Mouse (Mus musculus): ENCODE results near the gene Rae1.

The Rae1 gene

DNA sequence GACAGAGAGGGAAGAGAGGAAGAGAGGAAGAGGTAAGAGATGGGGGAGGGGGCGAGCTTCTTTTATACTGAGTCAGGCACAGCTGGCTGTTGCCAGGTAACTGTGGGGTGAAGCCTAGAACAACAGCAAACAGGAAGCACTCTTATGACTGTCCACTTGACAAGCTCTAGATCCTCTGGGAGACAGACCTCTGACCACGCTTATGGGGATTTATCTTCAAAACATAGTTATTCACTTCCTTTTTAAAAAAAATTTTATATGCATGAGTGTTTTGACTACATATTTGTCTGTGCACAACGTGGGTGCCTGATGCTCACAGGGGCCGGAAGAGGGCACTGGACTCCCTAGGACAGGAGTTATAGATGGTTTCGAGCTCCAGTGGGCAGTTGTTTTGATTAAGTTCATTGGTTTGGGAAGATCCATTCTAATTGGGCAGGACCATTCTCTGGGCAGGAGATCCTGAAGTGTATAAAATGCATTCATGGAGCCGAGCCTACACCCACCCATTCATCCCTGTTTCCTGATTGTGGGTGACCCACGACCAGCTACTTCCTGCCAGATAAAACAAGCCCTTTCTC, 23.2 kb upstream of the Rae1 start:
- DNase-seq (ENCODE audit: low read depth, low spot score) = peak; percentile 75
- no peaks in the 10 kb centered on the region for H3K27me3 ChIP-seq (ENCODE audit: control insufficient read depth, insufficient read depth, low read length, poor library complexity, severe bottlenecking)
- no peaks in the 10 kb centered on the region for H3K36me3 ChIP-seq (ENCODE audit: control insufficient read depth, insufficient read depth, low read length, poor library complexity, severe bottlenecking)

DNA sequence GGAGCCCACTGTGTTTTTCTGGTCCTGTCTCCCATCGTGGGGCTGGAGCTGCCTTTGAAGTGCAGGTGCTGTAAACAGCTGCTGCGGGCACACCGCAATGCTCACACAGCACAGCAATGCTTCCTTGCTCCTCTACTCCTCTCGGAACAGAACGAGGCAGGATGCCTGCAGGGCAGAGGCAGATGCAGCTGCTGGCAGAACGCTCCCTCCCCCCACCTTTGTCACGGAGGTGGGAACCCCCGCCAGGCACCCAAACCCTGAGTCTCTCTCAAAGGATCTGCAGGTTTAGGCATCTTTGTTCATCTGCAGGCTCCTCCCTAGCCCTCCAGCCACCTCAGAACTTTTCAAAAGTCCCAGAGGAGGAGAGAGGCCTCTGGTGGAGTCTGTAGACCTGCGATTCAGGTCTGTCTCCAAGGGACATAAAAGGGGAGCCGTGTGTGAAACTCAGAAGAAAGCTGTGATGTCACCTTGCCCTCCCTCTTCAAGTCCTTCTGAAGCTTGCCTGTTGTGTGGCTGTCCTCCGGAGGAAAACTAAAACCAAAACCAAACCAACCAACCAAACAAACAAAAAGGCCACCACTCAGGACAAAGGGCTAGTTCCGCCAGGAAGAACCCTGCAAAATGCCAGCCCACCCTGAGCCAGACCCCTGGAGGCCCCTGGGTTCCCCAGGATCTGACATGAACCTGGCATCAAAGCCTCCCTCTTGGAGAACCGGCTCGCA, 22.3 kb upstream of the Rae1 start, which contains the start of gene Spo11:
Spo11 (plus strand) TSS at position 292 of the 722 bp plus-strand sequence.
- Histone ChIP-seq H3K27me3 (ENCODE audit: control insufficient read depth, insufficient read depth, low read length, poor library complexity, severe bottlenecking) (no peaks in the 10 kb centered on the region), H3K36me3 (ENCODE audit: control insufficient read depth, insufficient read depth, low read length, poor library complexity, severe bottlenecking) (no peaks in the 10 kb centered on the region)
- DNase-seq (ENCODE audit: low read depth, low spot score) = peak; percentile 51

DNA sequence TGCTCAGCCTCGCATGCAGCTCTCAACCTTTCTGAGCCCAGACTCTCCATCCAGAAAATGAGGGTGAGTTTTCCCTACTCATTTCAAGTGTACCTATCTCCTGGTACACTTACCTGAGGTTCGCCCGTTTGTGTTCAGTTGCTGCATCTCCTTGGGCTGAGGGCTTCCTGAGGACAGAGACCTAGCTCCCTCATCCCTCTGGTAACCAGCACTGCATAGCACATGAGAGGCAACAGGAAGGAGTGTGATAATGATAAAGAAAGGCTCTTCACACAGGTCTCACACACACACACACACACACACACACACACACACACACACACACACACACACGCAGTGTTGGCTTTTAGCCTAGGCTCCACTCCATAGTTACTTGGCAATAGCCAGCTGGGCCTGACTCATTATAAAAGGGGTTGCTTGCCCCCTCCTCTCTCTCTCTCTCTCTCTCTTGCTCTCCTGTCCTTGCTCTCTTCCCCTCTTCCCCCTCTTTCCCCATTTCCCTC, 21.7 kb upstream of the Rae1 start:
- H3K36me3 ChIP-seq (ENCODE audit: control insufficient read depth, insufficient read depth, low read length, poor library complexity, severe bottlenecking) = no peaks in the 10 kb centered on the region
- H3K27me3 ChIP-seq (ENCODE audit: control insufficient read depth, insufficient read depth, low read length, poor library complexity, severe bottlenecking) = no peaks in the 10 kb centered on the region
- DNase-seq (ENCODE audit: low read depth, low spot score) = no peak

DNA sequence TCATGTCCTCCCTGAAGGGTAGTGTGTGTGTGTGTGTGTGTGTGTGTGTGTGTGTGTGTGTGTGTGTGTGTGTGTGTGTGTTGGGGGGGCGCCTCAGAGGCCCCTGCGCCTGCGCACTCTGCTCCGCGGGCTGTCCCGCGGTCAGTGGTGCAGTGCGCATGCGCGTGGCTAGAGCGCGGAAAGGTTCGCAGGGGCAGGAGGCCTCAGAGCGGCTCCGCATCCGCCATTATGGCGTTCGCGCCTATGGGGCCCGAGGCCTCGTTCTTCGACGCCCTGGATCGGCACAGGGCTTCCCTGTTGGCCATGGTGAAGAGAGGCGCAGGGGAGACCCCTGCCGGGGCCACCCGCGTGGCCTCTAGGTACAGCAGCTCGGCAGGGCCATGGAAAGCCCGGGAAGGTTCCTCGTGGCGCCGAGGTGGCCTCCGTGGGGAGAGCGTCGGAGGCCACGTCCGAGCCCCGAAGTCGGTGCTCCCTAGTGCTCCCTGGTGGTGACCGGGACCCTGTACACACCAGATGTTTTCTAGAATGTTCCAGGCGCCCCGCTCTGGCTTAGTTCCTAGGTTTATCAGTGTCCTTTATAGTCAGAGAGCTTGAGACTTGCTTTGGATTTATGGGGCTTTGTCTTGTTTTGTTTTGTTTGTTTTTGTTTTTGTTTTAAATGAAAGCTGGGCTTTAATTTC, 20.1 kb upstream of the Rae1 start:
- DNase-seq (ENCODE audit: low read depth, low spot score) = no peak
- H3K36me3 ChIP-seq (ENCODE audit: control insufficient read depth, insufficient read depth, low read length, poor library complexity, severe bottlenecking) = no peaks in the 10 kb centered on the region
- H3K27me3 ChIP-seq (ENCODE audit: control insufficient read depth, insufficient read depth, low read length, poor library complexity, severe bottlenecking) = no peaks in the 10 kb centered on the region

DNA sequence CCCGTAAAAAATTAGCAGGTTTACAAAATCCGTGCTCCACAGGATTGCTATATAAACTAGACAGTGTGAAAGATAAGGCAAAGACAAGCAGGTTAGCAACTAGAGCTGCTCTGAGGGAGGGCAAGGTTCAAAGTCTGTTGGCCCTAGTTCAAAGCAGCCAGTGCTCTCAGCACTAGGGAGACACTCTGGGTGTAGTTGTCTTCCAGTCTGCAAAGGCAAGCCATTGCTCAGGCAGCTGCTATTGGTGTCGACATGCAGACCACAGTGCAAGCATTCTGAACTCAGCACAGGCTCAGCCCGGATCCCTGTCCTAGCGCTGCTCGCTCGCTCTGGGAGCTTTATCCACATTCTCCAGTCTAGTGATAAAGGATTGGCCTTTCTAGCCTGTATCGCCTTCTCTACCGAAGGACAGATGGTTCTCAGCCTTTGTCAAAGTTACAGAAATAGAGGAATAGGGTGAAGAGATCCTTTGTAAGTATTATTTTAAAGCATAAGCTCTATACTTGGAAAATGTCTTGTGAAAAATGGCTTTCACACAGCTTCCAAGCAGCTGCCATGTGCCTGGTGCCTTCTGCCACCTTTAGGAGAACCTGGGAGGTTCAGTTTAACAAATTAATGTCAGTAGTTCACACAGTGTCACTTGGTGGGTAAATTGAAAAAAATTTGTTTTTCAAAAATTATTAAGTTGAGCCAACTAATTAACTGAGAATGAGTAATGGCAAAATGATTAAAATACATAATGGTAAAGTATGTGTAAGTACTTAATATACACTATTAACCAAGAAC, 16.9 kb upstream of the Rae1 start:
- Histone ChIP-seq H3K27me3 (ENCODE audit: control insufficient read depth, insufficient read depth, low read length, poor library complexity, severe bottlenecking) (no peaks in the 10 kb centered on the region), H3K36me3 (ENCODE audit: control insufficient read depth, insufficient read depth, low read length, poor library complexity, severe bottlenecking) (no peaks in the 10 kb centered on the region)
- DNase-seq (ENCODE audit: low read depth, low spot score) = no peak

DNA sequence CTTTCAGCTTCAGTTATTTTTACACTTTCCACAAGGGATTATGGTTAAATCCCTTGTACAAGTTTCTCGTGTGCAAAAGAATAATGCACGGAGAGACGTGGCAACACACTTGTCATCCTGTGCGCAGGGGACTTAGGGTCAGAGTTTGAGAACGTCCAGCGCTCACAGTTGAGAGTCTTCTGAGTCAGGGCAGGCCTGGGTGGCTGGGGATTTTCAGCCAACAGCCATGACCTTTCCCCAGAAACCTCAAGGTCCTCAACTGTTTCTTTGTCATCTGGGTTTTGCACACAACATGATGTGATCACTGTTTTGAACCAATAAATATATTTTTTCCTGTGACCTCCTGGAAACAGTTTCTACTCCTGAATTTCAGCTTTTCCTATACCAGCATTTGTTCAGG, 9.8 kb upstream of the Rae1 start:
- Histone ChIP-seq H3K36me3 (ENCODE audit: control insufficient read depth, insufficient read depth, low read length, poor library complexity, severe bottlenecking) (no peaks in the 10 kb centered on the region), H3K27me3 (ENCODE audit: control insufficient read depth, insufficient read depth, low read length, poor library complexity, severe bottlenecking) (no peaks in the 10 kb centered on the region)
- DNase-seq (ENCODE audit: low read depth, low spot score) = no peak

DNA sequence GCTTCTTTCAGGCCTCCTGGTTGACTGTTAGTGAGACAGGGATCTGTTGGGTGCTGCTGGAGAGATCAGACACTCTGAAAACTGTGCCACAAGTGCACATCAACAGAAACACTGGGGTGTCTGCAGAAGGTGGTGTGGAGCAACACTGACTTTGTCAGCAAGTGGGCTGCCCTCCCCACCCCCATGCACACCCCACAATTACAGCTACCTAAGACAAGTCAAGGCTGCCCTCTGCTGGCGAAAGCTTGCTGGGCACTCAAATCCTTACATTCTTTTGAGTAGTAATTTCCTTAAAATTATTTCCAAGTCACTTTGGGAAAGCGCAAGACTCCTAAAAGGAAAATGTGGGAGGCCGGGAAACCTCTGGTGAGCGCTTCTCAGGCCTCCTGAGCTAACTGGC, 3.7 kb upstream of the Rae1 start:
- no peaks in the 10 kb centered on the region for H3K36me3 ChIP-seq (ENCODE audit: control insufficient read depth, insufficient read depth, low read length, poor library complexity, severe bottlenecking)
- H3K27me3 ChIP-seq (ENCODE audit: control insufficient read depth, insufficient read depth, low read length, poor library complexity, severe bottlenecking) = no peaks in the 10 kb centered on the region
- peak; percentile 86 for DNase-seq (ENCODE audit: low read depth, low spot score)

DNA sequence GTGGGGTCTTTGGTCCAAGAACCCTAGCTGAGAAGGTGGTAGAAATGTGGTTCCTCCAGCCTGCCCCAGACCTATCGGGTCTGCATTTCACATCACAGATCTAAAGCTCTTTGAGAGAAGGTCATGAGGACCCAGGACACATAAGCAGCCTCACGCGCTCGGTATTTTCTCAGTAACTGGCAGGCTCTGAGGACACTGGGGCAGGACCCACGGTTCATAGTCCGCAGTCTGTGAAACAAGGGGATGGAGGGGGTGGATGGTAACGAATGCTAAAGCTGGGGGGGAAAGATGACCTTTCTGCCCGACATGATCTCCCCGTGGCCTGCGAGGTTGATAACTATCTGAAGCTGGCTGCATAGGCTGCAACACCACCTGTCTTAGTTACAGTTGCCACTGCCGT, 2.2 kb upstream of the Rae1 start:
- Histone ChIP-seq H3K27me3 (ENCODE audit: control insufficient read depth, insufficient read depth, low read length, poor library complexity, severe bottlenecking) (no peaks in the 10 kb centered on the region), H3K36me3 (ENCODE audit: control insufficient read depth, insufficient read depth, low read length, poor library complexity, severe bottlenecking) (no peaks in the 10 kb centered on the region; the same call in 1 of the 2 replicates)
- no peak for DNase-seq (ENCODE audit: low read depth, low spot score)

DNA sequence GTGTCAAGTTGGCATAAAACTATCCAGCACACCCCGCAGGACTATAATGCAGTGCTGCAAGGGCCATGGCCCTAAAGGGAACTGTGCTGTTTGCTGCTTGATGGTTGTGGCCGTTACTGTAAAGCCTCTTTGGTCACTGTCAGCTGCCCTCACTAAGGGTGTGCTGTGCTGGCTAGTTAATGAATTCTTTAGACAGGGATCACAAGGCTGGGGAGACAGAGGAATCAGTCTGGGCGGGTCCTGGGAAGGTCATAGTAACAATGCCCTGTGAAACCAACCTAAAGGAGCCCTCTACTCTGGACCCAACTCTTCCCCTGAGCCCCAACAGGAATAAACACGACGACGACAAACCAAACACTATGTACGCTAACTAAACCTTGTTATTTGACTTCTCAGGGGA, 1.4 kb upstream of the Rae1 start:
- no peak for DNase-seq (ENCODE audit: low read depth, low spot score)
- peaks cover 1% of the 10 kb centered on the region; the same call in 1 of the 2 replicates for H3K36me3 ChIP-seq (ENCODE audit: control insufficient read depth, insufficient read depth, low read length, poor library complexity, severe bottlenecking)
- no peaks in the 10 kb centered on the region for H3K27me3 ChIP-seq (ENCODE audit: control insufficient read depth, insufficient read depth, low read length, poor library complexity, severe bottlenecking)

DNA sequence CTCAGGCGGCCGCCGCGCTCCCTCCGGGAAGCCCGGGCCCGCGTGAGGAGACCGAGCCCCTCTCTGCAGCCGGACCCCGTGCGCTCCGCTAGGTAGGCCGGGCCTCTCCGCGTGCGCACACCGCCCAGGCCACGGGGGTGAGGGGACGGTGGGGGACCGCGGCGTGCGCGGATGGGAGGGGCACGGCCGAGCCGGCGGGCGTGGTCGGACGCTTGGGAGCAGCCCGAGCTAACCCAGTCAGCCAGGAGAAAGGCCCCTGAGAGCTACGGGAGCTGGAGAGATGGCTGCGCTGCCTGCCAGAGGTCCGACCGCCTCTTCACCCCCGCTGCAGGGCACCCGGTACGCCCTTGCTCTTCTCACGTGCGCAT, 352 bp downstream of the Rae1 start:
- no peaks in the 10 kb centered on the region for H3K27me3 ChIP-seq (ENCODE audit: control insufficient read depth, insufficient read depth, low read length, poor library complexity, severe bottlenecking)
- peaks cover 1% of the 10 kb centered on the region; the same call in 1 of the 2 replicates for H3K36me3 ChIP-seq (ENCODE audit: control insufficient read depth, insufficient read depth, low read length, poor library complexity, severe bottlenecking)
- no peak for DNase-seq (ENCODE audit: low read depth, low spot score)

DNA sequence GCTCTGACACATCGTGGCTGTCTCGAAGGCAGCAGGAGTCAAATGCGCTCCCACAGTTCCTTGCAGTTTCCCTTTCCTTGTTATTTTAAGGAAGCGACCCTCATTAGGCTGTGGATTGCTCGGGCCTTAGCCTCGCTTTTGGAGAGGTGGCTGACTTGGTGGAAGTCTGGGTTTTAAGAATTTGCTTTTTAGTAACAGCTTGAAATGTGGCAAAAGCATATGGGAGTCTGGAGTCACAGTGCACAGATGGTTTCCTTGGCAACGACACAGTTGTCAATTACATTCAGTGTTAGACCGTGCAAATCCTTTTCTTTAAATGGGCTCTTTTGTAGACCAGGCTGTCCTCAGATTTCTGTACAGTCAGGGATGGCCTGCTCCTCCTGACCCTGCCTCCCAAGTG, 1.0 kb downstream of the Rae1 start:
- no peak for DNase-seq (ENCODE audit: low read depth, low spot score)
- no peaks in the 10 kb centered on the region for H3K27me3 ChIP-seq (ENCODE audit: control insufficient read depth, insufficient read depth, low read length, poor library complexity, severe bottlenecking)

DNA sequence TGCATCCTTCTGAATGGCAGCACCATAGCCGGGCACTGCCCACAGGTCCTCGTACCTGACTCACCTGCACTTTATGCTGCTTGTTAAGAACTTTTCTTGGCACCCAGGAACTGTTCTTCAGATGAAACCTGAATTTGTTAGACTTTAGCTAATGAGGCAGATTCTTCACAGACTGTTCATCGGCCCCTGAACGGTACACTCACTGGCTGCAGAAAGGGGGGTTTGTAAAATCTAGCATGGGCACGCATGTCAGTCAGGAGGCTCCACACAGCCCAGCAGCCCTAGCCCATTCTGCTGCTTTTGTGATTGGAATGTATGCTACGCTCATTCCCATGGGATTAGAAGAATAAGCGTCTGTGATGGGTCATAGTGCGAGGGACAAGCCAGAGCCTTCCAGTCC, 3.8 kb downstream of the Rae1 start:
- Histone ChIP-seq H3K36me3 (ENCODE audit: control insufficient read depth, insufficient read depth, low read length, poor library complexity, severe bottlenecking) (peaks cover 8% of the 10 kb centered on the region; the same call in 1 of the 2 replicates), H3K27me3 (ENCODE audit: control insufficient read depth, insufficient read depth, low read length, poor library complexity, severe bottlenecking) (no peaks in the 10 kb centered on the region)
- DNase-seq (ENCODE audit: low read depth, low spot score) = no peak

More for the DNA sequence above, 1.0 kb downstream of the Rae1 start:
- peaks cover 1% of the 10 kb centered on the region; the same call in 1 of the 2 replicates for H3K36me3 ChIP-seq (ENCODE audit: control insufficient read depth, insufficient read depth, low read length, poor library complexity, severe bottlenecking)

DNA sequence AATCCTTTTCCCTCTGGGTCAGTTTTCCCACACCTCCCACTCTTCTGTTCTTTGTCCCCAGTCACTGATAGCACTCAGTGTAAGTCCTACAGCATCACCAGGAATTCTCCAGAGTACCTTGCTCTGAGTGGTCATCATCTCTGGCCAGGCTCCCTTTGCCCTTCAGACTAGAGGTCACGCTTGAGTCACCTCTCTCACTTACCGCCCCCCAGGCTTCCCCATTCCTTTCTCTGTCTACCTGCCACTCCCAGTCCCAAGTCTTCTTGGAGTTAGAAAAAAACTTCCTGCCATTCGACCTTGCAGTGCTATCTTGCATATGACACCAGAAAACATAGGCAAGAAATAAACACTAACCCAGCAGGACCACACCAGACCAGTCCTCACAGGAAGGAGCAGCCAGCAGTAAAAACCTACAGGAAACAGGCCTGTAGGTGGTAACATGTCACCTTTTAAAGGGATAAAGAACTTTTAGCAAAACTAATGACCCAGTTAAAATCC, 10.4 kb downstream of the Rae1 start:
- Histone ChIP-seq H3K36me3 (ENCODE audit: control insufficient read depth, insufficient read depth, low read length, poor library complexity, severe bottlenecking) (peaks cover 28% of the 10 kb centered on the region; the same call in 1 of the 2 replicates), H3K27me3 (ENCODE audit: control insufficient read depth, insufficient read depth, low read length, poor library complexity, severe bottlenecking) (no peaks in the 10 kb centered on the region)
- DNase-seq (ENCODE audit: low read depth, low spot score) = no peak

DNA sequence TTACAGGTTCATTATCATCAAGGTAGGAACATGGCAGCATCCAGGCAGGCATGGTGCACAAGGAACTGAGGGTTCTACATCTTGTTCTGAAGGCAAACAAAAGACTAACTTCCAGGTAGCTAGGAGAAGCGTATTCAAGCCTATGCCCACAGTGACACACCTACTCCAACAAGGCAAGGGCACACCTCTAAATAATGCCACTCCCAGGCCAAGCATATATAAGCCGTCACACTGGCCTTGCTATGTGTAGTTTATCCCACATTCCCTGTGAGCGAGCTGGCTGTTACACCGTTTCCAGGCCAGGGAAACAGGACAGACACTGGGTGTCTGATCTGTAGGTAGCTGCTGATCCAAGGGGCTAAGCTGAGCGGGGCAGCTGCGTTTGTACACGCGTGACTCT, 11.5 kb downstream of the Rae1 start:
- Histone ChIP-seq H3K36me3 (ENCODE audit: control insufficient read depth, insufficient read depth, low read length, poor library complexity, severe bottlenecking) (peaks cover 28% of the 10 kb centered on the region; the same call in 1 of the 2 replicates), H3K27me3 (ENCODE audit: control insufficient read depth, insufficient read depth, low read length, poor library complexity, severe bottlenecking) (no peaks in the 10 kb centered on the region)
- no peak for DNase-seq (ENCODE audit: low read depth, low spot score)

Measured in splenic B cell, adult 2 months (primary cell).